Mouse (Mus musculus) B cell, adult 2 months (primary cell): ENCODE measurements at regions not wholly inside any gene's neighbourhood (a gene's known extent, or its start where the extent isn't known, plus 50 kb on each side); places are given as distances from the start of the nearest gene placed in this dataset.

ENCODE experiments used
- DNase-seq, 2 experiments: peaks; one replicate each; pipeline ENCODE4 v3.0.0; 2022

GRCm38 (mm10) chr6:122394160-122394559, 53.8 kb upstream of the Phc1 start:
- no peak for DNase-seq

GRCm38 (mm10) chr6:122393231-122393881, 53.0 kb upstream of the Phc1 start:
- DNase-seq: no peak

- peak; percentile 55 to 59 for DNase-seq
Observed at GRCm38 (mm10) chr6:122391725-122392667, 51.6 kb upstream of the Phc1 start.

GRCm38 (mm10) chr6:122391126-122391525, 50.8 kb upstream of the Phc1 start:
- DNase-seq: no peak

GRCm38 (mm10) chr6:122390720-122391119, 50.4 kb upstream of the Phc1 start:
- DNase-seq: no peak
